17 mouse cellular contexts compared by ENCODE assay signal in the genomic region with DNA sequence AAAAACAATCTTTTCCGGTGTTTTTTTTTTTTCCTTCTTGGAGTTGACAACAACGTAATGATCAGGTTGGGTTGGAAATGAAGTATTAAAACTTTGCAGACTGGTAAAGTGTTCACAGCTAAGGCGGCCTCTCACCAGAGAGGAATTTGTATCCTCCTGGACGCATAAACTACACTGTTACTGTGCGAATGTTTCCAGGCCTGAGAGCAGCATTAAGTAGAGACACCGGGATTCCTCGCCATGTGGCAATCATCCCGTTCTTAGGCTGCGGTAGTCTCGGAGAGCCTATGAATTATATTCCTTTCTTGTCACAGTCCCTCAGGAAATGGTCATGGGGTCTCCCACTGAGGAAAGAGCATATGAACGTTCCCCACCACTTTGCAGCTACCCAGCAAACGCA.
"Had no signal": no experiment of that assay in that cellular context is flagged by ENCODE, and none has a peak within 500 bp of the region (broad histone marks: within the 10 kb centered on the region; RNA-seq: fewer than 3 reads in every experiment).

No protein-coding gene starts in this region.

- ATAC-seq: liver, postnatal 0 days; lung, postnatal 0 days; midbrain, embryonic 13.5 days; midbrain, embryonic 15.5 days had no signal

- H3K4me2 ChIP-seq: lung, embryonic 15.5 days; midbrain, embryonic 11.5 days; midbrain, embryonic 13.5 days; midbrain, embryonic 15.5 days; neural tube, embryonic 12.5 days; stomach, embryonic 15.5 days had no signal

- H3K9me3 ChIP-seq: lung, embryonic 15.5 days; midbrain, embryonic 13.5 days; midbrain, embryonic 15.5 days; neural tube, embryonic 12.5 days; stomach, embryonic 15.5 days had no signal

- H3K27ac ChIP-seq: lung, embryonic 15.5 days; macrophage; midbrain, embryonic 13.5 days; midbrain, embryonic 15.5 days; neural tube, embryonic 12.5 days; stomach, embryonic 15.5 days; stomach, postnatal 0 days had no signal

- H3K27me3 ChIP-seq: lung, embryonic 15.5 days; midbrain, embryonic 15.5 days; neural tube, embryonic 12.5 days; stomach, embryonic 15.5 days had no signal

- H3K4me3 ChIP-seq: lung, embryonic 15.5 days; megakaryocyte, embryonic 14.5 days; midbrain, embryonic 13.5 days; midbrain, embryonic 15.5 days; neural tube, embryonic 12.5 days; stomach, embryonic 15.5 days had no signal

- H3K36me3 ChIP-seq: lung, embryonic 15.5 days; midbrain, embryonic 13.5 days; midbrain, embryonic 15.5 days; neural tube, embryonic 12.5 days; stomach, embryonic 15.5 days had no signal

- DNase-seq: liver, postnatal 0 days; lung, adult 2 months; lung, postnatal 14 days; lung, postnatal 36 days; right cerebral cortex, postnatal 14 days; thymus, adult 2 months; thymus, postnatal 25 days had no signal

- H3K9ac ChIP-seq: liver, postnatal 0 days; lung, embryonic 15.5 days; midbrain, embryonic 13.5 days; midbrain, embryonic 15.5 days; neural tube, embryonic 12.5 days; stomach, embryonic 15.5 days had no signal
